Mouse (Mus musculus): ENCODE results near the gene D2hgdh. TPM values are rescaled to one million over a fixed set of nuclear protein-coding genes. Genes with fewer than 3 reads are reported as not detected.

D2hgdh gene
- 9.5 and 11.9 TPM in 2 replicates for polyA plus RNA-seq (2014; fragmentation: Nextera tagmentation; extraction: Ambion mirVana)

GRCm38 (mm10) chr1:93824609-93825008 lies at the start of gene D2hgdh:
D2hgdh (plus strand) TSS chr1:93824909.
- H3K9me3 ChIP-seq (ENCODE audit: control insufficient read depth, low read length) = no peaks in the 10 kb centered on the region
- peak within 1 kb of the TSS; percentile 87 for H3K27ac ChIP-seq (ENCODE audit: low read depth, low read length)
- H3K4me1 ChIP-seq (replicated peaks; ENCODE audit: control insufficient read depth, insufficient read depth, low read length) = no peaks in the 10 kb centered on the region; the same call in 1 of the 2 replicates
- 0 out of 2 replicates have a peak, but pooled peaks cover under 1% of the 10 kb centered on the region for H3K36me3 ChIP-seq (ENCODE audit: control insufficient read depth, insufficient read depth, low read length)
- peak within 1 kb of the TSS; percentile 63 for H3K4me2 ChIP-seq (replicated peaks; ENCODE audit: low read depth, low read length)
- H3K9ac ChIP-seq (ENCODE audit: low read depth, low read length) = peak within 1 kb of the TSS; percentile 62
- peak; percentile 36; the same call in 1 of the 2 replicates for ATAC-seq (ENCODE audit: low FRiP score)
- H3K27me3 ChIP-seq (ENCODE audit: control insufficient read depth, insufficient read depth, low read length) = no peaks in the 10 kb centered on the region
- H3K4me3 ChIP-seq (ENCODE audit: low read depth, low read length) = peak within 1 kb of the TSS; percentile 42
- WGBS = 6% methylated on average over 10 of the region's 10 CpGs
- DNase-seq (ENCODE audit: low spot score) = no peak

GRCm38 (mm10) chr1:93776686-93777085 lies 48.0 kb upstream of the D2hgdh start:
- WGBS = 91% methylated on average over 5 of the region's 5 CpGs
- DNase-seq (ENCODE audit: low spot score) (no peak), ATAC-seq (ENCODE audit: low FRiP score) (no peak)
- no peaks in the 10 kb centered on the region for H3K9me3 ChIP-seq (ENCODE audit: control insufficient read depth, low read length)
- no peaks in the 10 kb centered on the region for H3K4me1 ChIP-seq (replicated peaks; ENCODE audit: control insufficient read depth, insufficient read depth, low read length)
- no peak overlapping the region for H3K9ac ChIP-seq (ENCODE audit: low read depth, low read length)
- no peak overlapping the region for H3K27ac ChIP-seq (ENCODE audit: low read depth, low read length)
- H3K4me3 ChIP-seq (ENCODE audit: low read depth, low read length) = no peak overlapping the region
- peaks cover 31% of the 10 kb centered on the region for H3K36me3 ChIP-seq (ENCODE audit: control insufficient read depth, insufficient read depth, low read length)
- H3K4me2 ChIP-seq (replicated peaks; ENCODE audit: low read depth, low read length) = no peak overlapping the region
- H3K27me3 ChIP-seq (ENCODE audit: control insufficient read depth, insufficient read depth, low read length) = no peaks in the 10 kb centered on the region

GRCm38 (mm10) chr1:93786912-93787311 lies 37.8 kb upstream of the D2hgdh start:
- Histone ChIP-seq H3K4me1 (replicated peaks; ENCODE audit: control insufficient read depth, insufficient read depth, low read length) (no peaks in the 10 kb centered on the region), H3K27ac (ENCODE audit: low read depth, low read length) (no peak overlapping the region), H3K9me3 (ENCODE audit: control insufficient read depth, low read length) (no peaks in the 10 kb centered on the region), H3K9ac (ENCODE audit: low read depth, low read length) (no peak overlapping the region), H3K4me2 (replicated peaks; ENCODE audit: low read depth, low read length) (no peak overlapping the region), H3K4me3 (ENCODE audit: low read depth, low read length) (no peak overlapping the region), H3K36me3 (ENCODE audit: control insufficient read depth, insufficient read depth, low read length) (peaks cover 24% of the 10 kb centered on the region), H3K27me3 (ENCODE audit: control insufficient read depth, insufficient read depth, low read length) (no peaks in the 10 kb centered on the region)
- no peak for ATAC-seq (ENCODE audit: low FRiP score)
- DNase-seq (ENCODE audit: low spot score) = no peak
- 90% methylated on average over 2 of the region's 2 CpGs for WGBS

- H3K36me3 ChIP-seq (ENCODE audit: control insufficient read depth, insufficient read depth, low read length) = peaks cover 33% of the 10 kb centered on the region
Observed at GRCm38 (mm10) chr1:93794526-93794925, 30.2 kb upstream of the D2hgdh start.

GRCm38 (mm10) chr1:93795886-93796285 lies 28.8 kb upstream of the D2hgdh start:
- H3K27me3 ChIP-seq (ENCODE audit: control insufficient read depth, insufficient read depth, low read length) = no peaks in the 10 kb centered on the region
- H3K4me1 ChIP-seq (replicated peaks; ENCODE audit: control insufficient read depth, insufficient read depth, low read length) = no peaks in the 10 kb centered on the region; the same call in 1 of the 2 replicates
- 92% methylated on average over 8 of the region's 8 CpGs for WGBS
- H3K36me3 ChIP-seq (ENCODE audit: control insufficient read depth, insufficient read depth, low read length) = peaks cover 30% of the 10 kb centered on the region
- no peak overlapping the region for H3K9ac ChIP-seq (ENCODE audit: low read depth, low read length)
- no peak overlapping the region for H3K27ac ChIP-seq (ENCODE audit: low read depth, low read length)
- H3K4me3 ChIP-seq (ENCODE audit: low read depth, low read length) = no peak overlapping the region
- ATAC-seq (ENCODE audit: low FRiP score) (no peak), DNase-seq (ENCODE audit: low spot score) (no peak)
- H3K4me2 ChIP-seq (replicated peaks; ENCODE audit: low read depth, low read length) = no peak overlapping the region
- no peaks in the 10 kb centered on the region for H3K9me3 ChIP-seq (ENCODE audit: control insufficient read depth, low read length)

More at GRCm38 (mm10) chr1:93794526-93794925, 30.2 kb upstream of the D2hgdh start:
- ATAC-seq (ENCODE audit: low FRiP score) (no peak), DNase-seq (ENCODE audit: low spot score) (no peak)
- no peaks in the 10 kb centered on the region for H3K9me3 ChIP-seq (ENCODE audit: control insufficient read depth, low read length)
- H3K4me1 ChIP-seq (replicated peaks; ENCODE audit: control insufficient read depth, insufficient read depth, low read length) = no peaks in the 10 kb centered on the region
- H3K9ac ChIP-seq (ENCODE audit: low read depth, low read length) = no peak overlapping the region
- no peak overlapping the region for H3K4me3 ChIP-seq (ENCODE audit: low read depth, low read length)
- no peak overlapping the region for H3K4me2 ChIP-seq (replicated peaks; ENCODE audit: low read depth, low read length)
- H3K27me3 ChIP-seq (ENCODE audit: control insufficient read depth, insufficient read depth, low read length) = no peaks in the 10 kb centered on the region
- no peak overlapping the region for H3K27ac ChIP-seq (ENCODE audit: low read depth, low read length)
- WGBS = 96% methylated on average over 8 of the region's 8 CpGs

GRCm38 (mm10) chr1:93800670-93801503 lies 23.8 kb upstream of the D2hgdh start:
- WGBS = 78% methylated on average over 21 of the region's 21 CpGs
- H3K4me3 ChIP-seq (ENCODE audit: low read depth, low read length) = peak overlapping the region; percentile 79
- ATAC-seq (ENCODE audit: low FRiP score) = no peak
- H3K4me2 ChIP-seq (replicated peaks; ENCODE audit: low read depth, low read length) = peak overlapping the region; percentile 65
- DNase-seq (ENCODE audit: low spot score) = no peak
- H3K9ac ChIP-seq (ENCODE audit: low read depth, low read length) = peak overlapping the region; percentile 78
- no peaks in the 10 kb centered on the region for H3K27me3 ChIP-seq (ENCODE audit: control insufficient read depth, insufficient read depth, low read length)
- no peaks in the 10 kb centered on the region for H3K9me3 ChIP-seq (ENCODE audit: control insufficient read depth, low read length)
- no peak overlapping the region for H3K27ac ChIP-seq (ENCODE audit: low read depth, low read length)
- 0 out of 2 replicates have a peak, but pooled peaks cover 2% of the 10 kb centered on the region for H3K36me3 ChIP-seq (ENCODE audit: control insufficient read depth, insufficient read depth, low read length)
- H3K4me1 ChIP-seq (replicated peaks; ENCODE audit: control insufficient read depth, insufficient read depth, low read length) = no peaks in the 10 kb centered on the region; the same call in 1 of the 2 replicates

GRCm38 (mm10) chr1:93801741-93802238 lies 22.9 kb upstream of the D2hgdh start, which contains the start of gene Dtymk:
Dtymk (minus strand) TSS chr1:93801934.
- peak; percentile 95 for DNase-seq (ENCODE audit: low spot score)
- Histone ChIP-seq H3K27me3 (ENCODE audit: control insufficient read depth, insufficient read depth, low read length) (no peaks in the 10 kb centered on the region), H3K4me1 (replicated peaks; ENCODE audit: control insufficient read depth, insufficient read depth, low read length) (no peaks in the 10 kb centered on the region; the same call in 1 of the 2 replicates), H3K9me3 (ENCODE audit: control insufficient read depth, low read length) (no peaks in the 10 kb centered on the region), H3K36me3 (ENCODE audit: control insufficient read depth, insufficient read depth, low read length) (peaks cover 4% of the 10 kb centered on the region; the same call in 1 of the 2 replicates), H3K4me3 (ENCODE audit: low read depth, low read length) (peak within 1 kb of the TSS; percentile 79), H3K9ac (ENCODE audit: low read depth, low read length) (peak within 1 kb of the TSS; percentile 78), H3K4me2 (replicated peaks; ENCODE audit: low read depth, low read length) (peak within 1 kb of the TSS; percentile 65), H3K27ac (ENCODE audit: low read depth, low read length) (peak within 1 kb of the TSS; percentile 39; the same call in 1 of the 2 replicates)
- peak; percentile 62 for ATAC-seq (ENCODE audit: low FRiP score)
- WGBS = under 1% methylated on average over 42 of the region's 42 CpGs

- Histone ChIP-seq H3K4me1 (replicated peaks; ENCODE audit: control insufficient read depth, insufficient read depth, low read length) (no peaks in the 10 kb centered on the region; the same call in 1 of the 2 replicates), H3K27ac (ENCODE audit: low read depth, low read length) (no peak overlapping the region), H3K4me2 (replicated peaks; ENCODE audit: low read depth, low read length) (peak overlapping the region; percentile 74; the same call in 1 of the 2 replicates), H3K36me3 (ENCODE audit: control insufficient read depth, insufficient read depth, low read length) (peaks cover 7% of the 10 kb centered on the region; the same call in 1 of the 2 replicates), H3K9ac (ENCODE audit: low read depth, low read length) (no peak overlapping the region), H3K27me3 (ENCODE audit: control insufficient read depth, insufficient read depth, low read length) (no peaks in the 10 kb centered on the region), H3K4me3 (ENCODE audit: low read depth, low read length) (no peak overlapping the region), H3K9me3 (ENCODE audit: control insufficient read depth, low read length) (no peaks in the 10 kb centered on the region)
- ATAC-seq (ENCODE audit: low FRiP score) (no peak), DNase-seq (ENCODE audit: low spot score) (no peak)
- 88% methylated on average over 5 of the region's 5 CpGs for WGBS
Observed at GRCm38 (mm10) chr1:93802771-93803170, 21.9 kb upstream of the D2hgdh start.

Data from hindbrain, embryonic 11.5 days (tissue).